Mouse (Mus musculus) liver, postnatal 0 days (tissue): Measurements from ENCODE around the gene Cyp2d10.

Source experiments
- CTCF ChIP-seq: sonication (generic); IDR thresholded peaks from 2 replicates; pipeline ENCODE4 v1.5.1; 2016; ENCODE audit warnings: antibody characterized with exemption, low read depth
- EP300 ChIP-seq: IDR thresholded peaks from 2 replicates; pipeline ENCODE4 v1.6.1; 2016; ENCODE audit warnings: antibody characterized with exemption, low read depth, mild to moderate bottlenecking

GRCm38 (mm10) chr15:82402741-82403140 lies 4.3 kb downstream of the Cyp2d10 start:
- TF ChIP-seq CTCF, result no peak
- no peak for TF ChIP-seq EP300
